Mouse (Mus musculus) spleen, adult 2 months (tissue): ENCODE data around the gene Itpripl1. TPM values are rescaled to one million over a fixed set of nuclear protein-coding genes. Genes with fewer than 3 reads are reported as not detected.
"Not testable (repeated sequence)": the region's sequence is repeated elsewhere in the genome, so short reads cannot be mapped to it uniquely, and the experiment has no call there.

Experiments
- DNase-seq, 2 experiments: peaks; one replicate each; pipeline versions ENCODE4 v3.0.0 to v3.0.0-alpha.2; 2012 to 2021; ENCODE audit warnings: low spot score in 2 of 2, low read depth in 1 of 2
- H3K27ac ChIP-seq: fragments of 200-500 bp; 2 replicates; pipeline ENCODE4 v1.5.1; 2012; ENCODE audit warnings: low read length, inconsistent platforms; ENCODE audit not compliant: insufficient read depth
- H3K27me3 ChIP-seq: fragments of 200-500 bp; 2 replicates; pipeline ENCODE4 v1.6.1; 2012; ENCODE audit warnings: mild to moderate bottlenecking, moderate library complexity, low read length, inconsistent platforms; ENCODE audit not compliant: control insufficient read depth, insufficient read depth
- H3K36me3 ChIP-seq: fragments of 200-500 bp; 2 replicates; pipeline ENCODE4 v1.6.1; 2012; ENCODE audit warnings: mild to moderate bottlenecking, low read length, inconsistent platforms; ENCODE audit not compliant: control insufficient read depth, insufficient read depth
- H3K4me1 ChIP-seq: fragments of 200-500 bp; 2 replicates; pipeline ENCODE4 v1.6.1; 2011; ENCODE audit warnings: inconsistent platforms; ENCODE audit not compliant: control insufficient read depth, insufficient read depth, insufficient read length
- H3K4me3 ChIP-seq: fragments of 200-500 bp; 2 replicates; pipeline ENCODE4 v1.5.1; 2011; ENCODE audit warnings: mild to moderate bottlenecking, inconsistent platforms; ENCODE audit not compliant: insufficient read depth, insufficient read length; ENCODE audit errors: extremely low read depth
- CTCF ChIP-seq: fragments of 200-500 bp; IDR thresholded peaks from 2 replicates; pipeline ENCODE4 v1.5.1; 2011; ENCODE audit warnings: mild to moderate bottlenecking, inconsistent platforms; ENCODE audit not compliant: insufficient read depth, insufficient read length, insufficient replicate concordance; ENCODE audit errors: extremely low read depth
- POLR2A ChIP-seq: fragments of 200-500 bp; IDR thresholded peaks from 2 replicates; pipeline ENCODE4 v1.6.1; 2011; ENCODE audit warnings: low read depth, low read length, inconsistent platforms
- WGBS: fragments of 180-500 bp; shearing (Covaris S2); methylation state at CpG from one replicate; pipeline ENCODE4 v1.1.7; 2018; 5-methylcytosine and 5-hydroxymethylcytosine counted together
- polyA plus RNA-seq: library from polyadenylated mRNA; depleted of rRNA; stranded (reverse); fragments of >200 nt; gene quantifications from 2 replicates; pipeline ENCODE4 v1.2.3, GENCODE M21; 2012; rRNA removed

Gene Itpripl1
- polyA plus RNA-seq, 1 experiment = 12.3 TPM

DNA sequence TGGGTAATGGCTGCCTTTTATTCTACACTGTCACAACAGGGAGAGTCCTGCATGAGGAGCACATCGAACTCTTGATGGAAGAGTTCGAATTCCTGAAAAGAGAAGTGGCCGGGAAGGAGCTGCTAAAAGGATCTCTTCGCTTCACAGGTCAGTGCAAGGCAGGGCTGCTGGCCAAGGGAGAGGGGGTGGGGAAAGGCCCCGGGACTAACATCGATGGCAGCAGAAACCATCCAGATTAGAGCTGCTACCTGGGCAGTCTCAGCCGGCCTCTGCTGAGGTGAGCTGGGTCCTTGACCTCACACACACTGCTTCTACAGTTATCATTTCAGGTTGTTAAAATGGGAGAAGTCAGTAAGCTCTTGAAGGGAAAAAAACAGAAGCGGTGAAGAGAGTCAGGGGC, 51.2 kb downstream of the Itpripl1 start:
- DNase-seq = no peak
- Histone ChIP-seq H3K36me3 (peaks cover 8% of the 10 kb centered on the region), H3K27ac (no peak overlapping the region), H3K27me3 (no peaks in the 10 kb centered on the region), H3K4me3 (no peak overlapping the region), H3K4me1 (no peaks in the 10 kb centered on the region)
- TF ChIP-seq POLR2A = no peak
- no peak for TF ChIP-seq CTCF
- 91% methylated on average over 8 of the region's 8 CpGs for WGBS

DNA sequence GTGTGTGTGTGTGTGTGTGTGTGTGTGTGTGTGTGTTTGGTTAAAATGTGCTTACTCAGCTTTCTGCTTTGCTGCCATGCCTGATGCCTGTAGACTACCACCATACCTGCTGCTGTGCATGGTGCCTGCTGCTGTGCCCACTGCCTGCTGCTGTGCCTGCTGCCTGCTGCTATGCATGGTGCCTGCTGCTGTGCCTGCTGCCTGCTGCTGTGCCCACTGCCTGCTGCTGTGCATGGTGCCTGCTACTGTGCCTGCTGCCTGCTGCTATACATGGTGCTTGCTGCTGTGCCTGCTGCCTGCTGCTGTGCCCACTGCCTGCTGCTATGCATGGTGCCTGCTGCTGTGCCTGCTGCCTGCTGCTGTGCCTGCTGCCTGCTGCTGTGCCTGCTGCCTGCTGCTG, 53.1 kb downstream of the Itpripl1 start:
- not testable (repeated sequence) for H3K4me1 ChIP-seq, H3K4me3 ChIP-seq, H3K27ac ChIP-seq, H3K27me3 ChIP-seq, H3K36me3 ChIP-seq, DNase-seq

Other genes starting within 250 kb of the Itpripl1 start
- gene Sppl2a, start 210.2 kb downstream of the Itpripl1 start, polyA plus RNA-seq = 7.6 and 9.5 TPM in 2 replicates
- 1.6 and 2.5 TPM in 2 replicates for gene Ap4e1, start 134.7 kb downstream of the Itpripl1 start, polyA plus RNA-seq
- 7.3 and 11.3 TPM in 2 replicates for gene Blvra, start 72.8 kb downstream of the Itpripl1 start, polyA plus RNA-seq
- 2.5 and 2.8 TPM in 2 replicates for gene Ncaph, start 9.5 kb downstream of the Itpripl1 start, polyA plus RNA-seq
- gene 1810024B03Rik, start 64.8 kb upstream of the Itpripl1 start, polyA plus RNA-seq = 0.60 and 0.76 TPM in 2 replicates
- 39.6 and 42.0 TPM in 2 replicates for gene Snrnp200, start 64.9 kb upstream of the Itpripl1 start, polyA plus RNA-seq
- gene Ciao1, start 104.4 kb upstream of the Itpripl1 start, polyA plus RNA-seq = 43.6 and 43.8 TPM in 2 replicates
- 59.9 and 88.7 TPM in 2 replicates for gene Tmem127, start 104.5 kb upstream of the Itpripl1 start, polyA plus RNA-seq
- 22.2 and 33.5 TPM in 2 replicates for gene Stard7, start 126.8 kb upstream of the Itpripl1 start, polyA plus RNA-seq
- gene Dusp2, start 192.7 kb upstream of the Itpripl1 start, polyA plus RNA-seq = 116 and 178 TPM in 2 replicates
- gene Astl, start 195.2 kb upstream of the Itpripl1 start, polyA plus RNA-seq = 0.08 TPM in 2 replicates
- 1.2 and 1.3 TPM in 2 replicates for gene Adra2b, start 219.8 kb upstream of the Itpripl1 start, polyA plus RNA-seq